Mouse (Mus musculus) midbrain, embryonic 13.5 days (tissue): ENCODE data around the gene Wipi1. TPM values are rescaled to one million over a fixed set of nuclear protein-coding genes. Genes with fewer than 3 reads are reported as not detected.
"Not testable (repeated sequence)": the region's sequence is repeated elsewhere in the genome, so short reads cannot be mapped to it uniquely, and the experiment has no call there.

Source experiments
- ATAC-seq: fragments of 200-750 bp; cut with Nextera tagmentation; 2 replicates; pipeline ENCODE4 v1.8.0; 2017; ENCODE audit warnings: mild to moderate bottlenecking, moderate TSS enrichment, moderate library complexity
- H3K27ac ChIP-seq: fragments of 300-500 bp; sonication (generic); 2 replicates; pipeline ENCODE4 v1.5.1; 2015; ENCODE audit warnings: inconsistent platforms, mild to moderate bottlenecking, moderate library complexity
- H3K27me3 ChIP-seq: fragments of 300-500 bp; sonication (generic); 2 replicates; pipeline ENCODE4 v1.6.1; 2015; ENCODE audit warnings: mild to moderate bottlenecking, inconsistent platforms
- H3K36me3 ChIP-seq: fragments of 300-500 bp; sonication (generic); 2 replicates; pipeline ENCODE4 v1.6.1; 2015; ENCODE audit warnings: mild to moderate bottlenecking, inconsistent platforms
- H3K4me1 ChIP-seq: fragments of 300-500 bp; sonication (generic); replicated peaks from 2 replicates; pipeline ENCODE4 v1.6.1; 2015; ENCODE audit warnings: inconsistent platforms
- H3K4me2 ChIP-seq: fragments of 300-500 bp; sonication (generic); replicated peaks from 2 replicates; pipeline ENCODE4 v1.6.1; 2015; ENCODE audit warnings: moderate library complexity, mild to moderate bottlenecking, inconsistent platforms
- H3K4me3 ChIP-seq: fragments of 300-500 bp; sonication (generic); replicated peaks from 2 replicates; pipeline ENCODE4 v1.5.1; 2015; ENCODE audit warnings: mild to moderate bottlenecking, inconsistent platforms
- H3K9ac ChIP-seq: fragments of 300-500 bp; sonication (generic); replicated peaks from 2 replicates; pipeline ENCODE4 v1.6.1; 2015; ENCODE audit warnings: mild to moderate bottlenecking, inconsistent platforms
- H3K9me3 ChIP-seq: fragments of 300-500 bp; sonication (generic); 2 replicates; pipeline ENCODE4 v1.6.1; 2016; ENCODE audit warnings: mild to moderate bottlenecking, inconsistent platforms
- WGBS: fragments of 180-500 bp; shearing (Covaris S2); methylation state at CpG from one replicate; pipeline ENCODE4 v1.1.7; 2015; 5-methylcytosine and 5-hydroxymethylcytosine counted together
- polyA plus RNA-seq: library from polyadenylated mRNA; unstranded; fragments of >200 nt; fragmentation: Nextera tagmentation; extraction: Ambion mirVana; gene quantifications from 2 replicates; pipeline ENCODE4 v1.2.1, GENCODE M21; 2015

Wipi1 gene
- polyA plus RNA-seq = 12.2 and 12.8 TPM in 2 replicates

DNA sequence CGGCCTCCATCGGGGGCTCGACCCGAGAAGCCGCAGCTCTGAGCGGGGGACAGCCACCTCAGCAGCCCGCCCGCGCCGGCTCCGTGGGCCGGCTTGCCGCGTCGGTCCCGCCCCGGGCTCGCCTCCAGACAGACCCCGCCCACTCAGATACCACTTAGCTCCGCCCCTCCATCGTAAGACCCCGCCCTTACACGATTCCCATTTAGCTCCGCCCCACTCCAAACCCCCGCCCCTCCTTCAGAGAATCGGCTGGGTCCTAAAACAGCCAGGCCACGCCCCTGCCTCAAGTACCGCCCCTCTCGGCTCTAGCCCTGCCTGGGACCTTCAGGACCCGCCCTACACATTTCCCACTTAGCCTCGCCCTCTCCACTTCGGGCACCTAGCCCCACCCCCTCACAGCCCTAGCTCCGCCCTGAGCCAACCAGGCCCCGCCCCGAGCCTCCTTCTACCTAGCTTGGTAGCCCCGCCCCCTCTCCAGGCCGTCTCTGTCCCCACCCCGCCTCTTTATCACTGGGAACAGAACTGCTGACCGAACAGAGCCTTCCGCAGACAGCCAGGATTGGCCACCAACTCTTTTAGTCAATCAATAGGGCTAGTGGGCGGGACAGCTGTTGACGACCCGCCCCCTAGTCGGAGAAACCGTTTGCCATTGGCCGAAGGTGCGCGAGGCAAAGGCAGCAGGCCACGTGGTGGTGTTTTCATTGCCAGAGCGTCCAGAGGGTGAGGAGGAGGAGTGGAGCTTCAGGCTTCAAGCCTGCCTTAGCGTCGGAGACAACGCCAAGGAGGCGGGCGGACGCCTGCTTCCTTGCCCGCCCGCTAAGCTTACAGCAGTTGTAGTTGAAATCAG is at the start of gene Wipi1:
TSS of gene Wipi1 (minus strand) at position 665 of the 847 bp plus-strand sequence.
- Histone ChIP-seq H3K4me1 (peaks cover 15% of the 10 kb centered on the region), H3K9me3 (no peaks in the 10 kb centered on the region), H3K4me2 (peak within 1 kb of the TSS; percentile 84), H3K4me3 (peak within 1 kb of the TSS; percentile 58), H3K9ac (peak within 1 kb of the TSS; percentile 73), H3K27ac (peak within 1 kb of the TSS; percentile 61; the same call in 1 of the 2 replicates), H3K27me3 (0 out of 2 replicates have a peak, but pooled peaks cover 3% of the 10 kb centered on the region), H3K36me3 (no peaks in the 10 kb centered on the region)
- ATAC-seq = peak; percentile 97
- WGBS = under 1% methylated on average over 56 of the region's 58 CpGs

DNA sequence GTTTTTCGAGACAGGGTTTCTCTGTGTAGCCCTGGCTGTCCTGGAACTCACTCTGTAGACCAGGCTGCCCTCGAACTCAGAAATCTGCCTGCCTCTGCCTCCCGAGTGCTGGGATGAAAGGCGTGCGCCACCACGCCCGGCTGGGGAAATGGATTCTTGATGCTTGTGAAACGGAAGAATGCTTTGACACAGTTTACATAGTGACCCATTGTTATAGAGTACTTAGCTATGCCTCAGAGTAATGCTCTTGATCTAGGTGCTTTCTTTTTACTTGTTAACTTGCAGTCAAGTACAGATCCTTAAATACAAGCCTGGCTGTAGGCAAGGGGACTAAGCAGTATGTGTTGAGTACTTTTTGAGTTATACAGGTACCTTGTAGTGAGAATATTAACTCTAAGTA is 48.8 kb upstream of the Wipi1 start:
- H3K9ac ChIP-seq, H3K9me3 ChIP-seq, H3K4me2 ChIP-seq, H3K27ac ChIP-seq, H3K4me1 ChIP-seq, H3K4me3 ChIP-seq, ATAC-seq, H3K27me3 ChIP-seq: not testable (repeated sequence)
- WGBS = 95% methylated on average over 8 of the region's 8 CpGs
- peaks cover 74% of the 10 kb centered on the region for H3K36me3 ChIP-seq

GRCm38 (mm10) chr11:109656232-109656631 is 44.5 kb upstream of the Wipi1 start:
- Histone ChIP-seq H3K36me3 (peaks cover 58% of the 10 kb centered on the region), H3K4me3 (no peak overlapping the region), H3K9me3 (no peaks in the 10 kb centered on the region), H3K27me3 (no peaks in the 10 kb centered on the region), H3K9ac (no peak overlapping the region), H3K27ac (no peak overlapping the region), H3K4me1 (peaks cover 31% of the 10 kb centered on the region), H3K4me2 (no peak overlapping the region)
- ATAC-seq = no peak
- WGBS = 93% methylated on average over 7 of the region's 7 CpGs

GRCm38 (mm10) chr11:109654581-109654980 is 42.8 kb upstream of the Wipi1 start:
- no peak overlapping the region for H3K9ac ChIP-seq
- no peak overlapping the region for H3K4me2 ChIP-seq
- no peak overlapping the region for H3K4me3 ChIP-seq
- ATAC-seq = no peak
- H3K4me1 ChIP-seq = peaks cover 36% of the 10 kb centered on the region
- H3K9me3 ChIP-seq = no peaks in the 10 kb centered on the region
- peaks cover 43% of the 10 kb centered on the region for H3K36me3 ChIP-seq
- no peaks in the 10 kb centered on the region for H3K27me3 ChIP-seq
- 93% methylated on average over 6 of the region's 6 CpGs for WGBS
- no peak overlapping the region for H3K27ac ChIP-seq

DNA sequence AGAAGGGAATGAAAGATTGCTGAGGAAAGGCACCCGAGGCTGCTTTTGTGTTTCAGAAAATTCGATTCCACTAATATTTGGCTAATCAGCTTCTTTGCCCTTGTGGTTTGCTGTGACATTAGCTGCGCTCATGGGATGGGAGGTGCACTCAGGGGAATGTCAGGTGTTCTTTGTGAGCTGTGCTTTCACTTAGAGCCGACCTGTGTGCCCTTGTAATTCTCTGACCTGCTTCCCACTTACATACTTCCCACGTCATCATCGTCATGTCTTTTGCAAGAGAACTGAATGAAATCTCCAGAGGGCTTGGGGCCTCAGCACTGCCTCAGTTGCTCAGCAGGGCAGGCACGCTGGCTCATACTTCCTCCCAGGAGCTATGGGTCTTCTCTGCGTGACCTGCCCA is 41.4 kb upstream of the Wipi1 start:
- 0 out of 2 replicates have a peak overlapping the region, but pooled peaks have one; percentile 5 for H3K27ac ChIP-seq
- H3K9me3 ChIP-seq = no peaks in the 10 kb centered on the region
- WGBS = 73% methylated on average over 8 of the region's 8 CpGs
- H3K9ac ChIP-seq = peak overlapping the region; percentile 97
- H3K27me3 ChIP-seq = no peaks in the 10 kb centered on the region
- peaks cover 38% of the 10 kb centered on the region for H3K36me3 ChIP-seq
- peak overlapping the region; percentile 88 for H3K4me2 ChIP-seq
- H3K4me1 ChIP-seq = peaks cover 49% of the 10 kb centered on the region
- ATAC-seq = no peak
- peak overlapping the region; percentile 97 for H3K4me3 ChIP-seq

DNA sequence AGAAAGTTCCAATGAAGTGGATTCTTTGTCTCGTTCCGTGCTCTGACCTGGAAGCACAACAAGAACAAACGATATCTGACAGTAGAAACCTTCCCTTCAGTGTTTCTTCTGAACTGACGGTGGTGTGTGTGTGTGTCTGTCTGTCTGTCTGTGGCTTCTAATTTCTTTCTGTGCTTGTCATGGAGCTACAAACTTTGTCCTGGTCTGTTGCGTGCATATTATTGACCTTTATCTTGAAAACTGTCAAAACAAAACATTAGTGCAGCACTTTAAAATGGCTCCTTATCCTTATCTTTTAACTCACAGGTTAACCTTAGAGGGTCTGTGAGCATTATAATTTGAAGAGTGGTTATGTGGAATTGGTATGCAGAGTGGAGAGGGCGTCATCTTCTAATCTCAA is 40.7 kb upstream of the Wipi1 start:
- Histone ChIP-seq H3K4me2 (peak overlapping the region; percentile 88), H3K4me3 (peak overlapping the region; percentile 97), H3K27me3 (no peaks in the 10 kb centered on the region), H3K4me1 (peaks cover 54% of the 10 kb centered on the region), H3K9me3 (no peaks in the 10 kb centered on the region), H3K36me3 (peaks cover 38% of the 10 kb centered on the region), H3K9ac (peak overlapping the region; percentile 97), H3K27ac (no peak overlapping the region)
- ATAC-seq = no peak
- 56% methylated on average over 6 of the region's 6 CpGs for WGBS

DNA sequence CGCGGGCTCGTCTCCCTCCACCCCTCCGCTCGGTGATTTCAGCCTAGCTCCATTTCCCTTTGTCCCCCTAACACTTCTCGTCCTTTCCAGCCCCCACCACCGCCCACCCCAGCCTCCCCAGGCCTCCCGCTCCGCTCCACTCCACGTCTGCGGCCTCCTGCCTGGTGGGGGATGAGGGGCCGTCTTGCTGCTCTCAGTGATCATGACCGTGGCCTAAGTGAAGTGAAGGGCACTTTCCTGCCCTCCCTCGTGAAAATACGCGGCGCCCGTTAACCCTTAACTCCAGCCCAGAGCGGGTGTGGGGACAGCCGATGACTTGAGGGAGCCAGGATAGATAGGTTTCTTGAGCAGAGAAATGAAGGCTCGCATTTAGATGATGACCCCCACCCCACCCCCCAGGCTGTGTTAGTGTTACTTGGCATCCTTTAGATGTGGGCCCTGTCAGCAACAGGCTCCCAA is 39.8 kb upstream of the Wipi1 start:
- under 1% methylated on average over 21 of the region's 21 CpGs for WGBS
- peak overlapping the region; percentile 97 for H3K9ac ChIP-seq
- H3K9me3 ChIP-seq = no peaks in the 10 kb centered on the region
- 0 out of 2 replicates have a peak, but pooled peaks have one; percentile 0 for ATAC-seq
- H3K27me3 ChIP-seq = no peaks in the 10 kb centered on the region
- peaks cover 31% of the 10 kb centered on the region for H3K36me3 ChIP-seq
- H3K4me3 ChIP-seq = peak overlapping the region; percentile 97
- peaks cover 50% of the 10 kb centered on the region for H3K4me1 ChIP-seq
- peak overlapping the region; percentile 88 for H3K4me2 ChIP-seq
- H3K27ac ChIP-seq = peak overlapping the region; percentile 98

DNA sequence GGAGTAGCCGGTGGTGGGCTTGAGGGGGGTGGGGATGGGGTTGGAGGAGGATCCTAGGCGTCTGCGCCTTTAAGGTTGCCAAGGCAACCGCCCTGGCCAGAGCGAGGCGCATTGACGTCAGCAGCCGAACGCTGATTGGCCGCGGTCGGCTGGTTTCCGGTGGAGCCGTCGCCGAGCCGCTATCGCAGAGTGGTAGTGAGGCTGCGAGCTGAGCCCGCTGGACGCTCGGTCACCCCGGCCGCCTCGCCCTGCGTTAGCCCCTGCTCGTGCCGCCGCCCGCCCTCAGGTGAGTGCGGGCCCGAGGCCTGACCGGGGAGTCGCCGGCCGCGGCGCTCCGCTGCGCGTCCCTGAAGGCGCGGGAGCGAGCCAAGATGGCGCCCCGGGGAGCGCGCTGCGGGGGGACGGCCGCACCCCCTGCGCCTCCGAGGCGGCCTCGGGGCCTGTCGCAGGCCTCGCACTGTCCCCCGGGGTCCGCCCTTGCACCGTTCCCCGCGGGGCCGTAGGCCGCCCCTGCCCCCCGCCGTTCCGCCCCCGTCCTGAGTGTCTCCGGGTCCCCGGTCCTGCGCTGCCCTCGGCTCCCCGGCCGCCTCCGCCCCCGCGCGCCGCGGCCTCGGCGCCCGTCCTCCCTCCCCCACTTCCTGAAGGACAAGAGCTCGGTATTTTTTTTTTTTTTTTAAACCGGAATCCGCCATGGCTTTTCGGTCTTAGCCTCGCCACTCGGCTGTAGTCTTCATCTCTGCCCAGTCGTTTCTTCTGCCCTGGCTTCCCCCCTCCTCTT is 39.2 kb upstream of the Wipi1 start:
- H3K4me1 ChIP-seq = peaks cover 49% of the 10 kb centered on the region
- H3K27me3 ChIP-seq = no peaks in the 10 kb centered on the region
- H3K9me3 ChIP-seq = no peaks in the 10 kb centered on the region
- H3K36me3 ChIP-seq = peaks cover 26% of the 10 kb centered on the region
- H3K9ac ChIP-seq = peak overlapping the region; percentile 97
- H3K4me2 ChIP-seq = peak overlapping the region; percentile 88
- H3K27ac ChIP-seq = peak overlapping the region; percentile 98
- 1% methylated on average over 85 of the region's 90 CpGs for WGBS
- peak; percentile 95 for ATAC-seq
- peak overlapping the region; percentile 97 for H3K4me3 ChIP-seq

DNA sequence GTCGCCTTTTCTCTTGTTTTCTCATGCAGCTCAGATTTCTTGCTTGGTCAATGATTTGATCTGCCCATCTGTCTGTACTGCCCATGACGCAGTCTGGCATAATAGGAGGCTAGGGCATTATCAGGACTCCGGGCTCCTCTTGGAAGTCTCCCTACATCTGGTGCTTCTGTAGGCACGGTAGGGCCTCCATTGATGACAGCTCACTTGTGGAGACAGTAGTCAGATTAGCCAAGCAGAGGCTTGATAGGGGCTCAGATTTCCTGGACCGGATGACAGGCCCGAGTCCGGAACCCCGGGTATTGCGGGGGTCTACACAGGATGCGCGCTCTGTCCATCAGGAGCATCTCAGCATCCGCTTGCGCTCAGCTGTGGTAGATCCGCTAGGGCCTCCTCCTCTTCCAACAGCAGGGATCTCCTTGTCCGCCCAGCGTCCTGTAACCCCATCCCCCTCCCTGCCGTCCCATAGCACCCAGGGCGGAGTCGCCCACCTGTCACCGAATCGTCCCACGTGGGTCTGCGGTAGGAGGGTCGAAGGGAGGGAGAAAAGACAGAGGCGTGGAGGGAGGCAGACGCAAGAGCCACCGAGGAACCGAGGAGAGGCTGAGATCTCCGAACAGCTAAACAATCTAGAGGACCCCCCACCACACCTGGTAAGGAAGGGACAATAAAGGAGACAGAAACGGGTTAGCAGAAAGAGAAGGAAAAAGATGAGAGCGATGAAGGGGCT is 38.4 kb upstream of the Wipi1 start:
- H3K27me3 ChIP-seq = no peaks in the 10 kb centered on the region
- 1% methylated on average over 31 of the region's 31 CpGs for WGBS
- peak overlapping the region; percentile 97 for H3K4me3 ChIP-seq
- peak; percentile 87 for ATAC-seq
- H3K4me1 ChIP-seq = peaks cover 49% of the 10 kb centered on the region
- peak overlapping the region; percentile 97 for H3K9ac ChIP-seq
- peaks cover 18% of the 10 kb centered on the region for H3K36me3 ChIP-seq
- H3K27ac ChIP-seq = peak overlapping the region; percentile 98
- H3K9me3 ChIP-seq = no peaks in the 10 kb centered on the region
- peak overlapping the region; percentile 88 for H3K4me2 ChIP-seq

GRCm38 (mm10) chr11:109649206-109649605 is 37.4 kb upstream of the Wipi1 start, which contains the start of gene Prkar1a:
Gene Prkar1a, plus strand, starts transcription at chr11:109649405.
- peak within 1 kb of the TSS; percentile 88 for H3K4me2 ChIP-seq
- H3K4me3 ChIP-seq = peak within 1 kb of the TSS; percentile 97
- H3K36me3 ChIP-seq = peaks cover 11% of the 10 kb centered on the region
- WGBS = 31% methylated on average over 8 of the region's 8 CpGs
- H3K9ac ChIP-seq = peak within 1 kb of the TSS; percentile 97
- H3K4me1 ChIP-seq = peaks cover 49% of the 10 kb centered on the region
- H3K27ac ChIP-seq = peak within 1 kb of the TSS; percentile 98
- H3K9me3 ChIP-seq = no peaks in the 10 kb centered on the region
- no peaks in the 10 kb centered on the region for H3K27me3 ChIP-seq
- no peak for ATAC-seq

- 50% methylated on average over 7 of the region's 7 CpGs for WGBS
These were observed 36.7 kb upstream of the Wipi1 start for GRCm38 (mm10) chr11:109648510-109648909.

More at GRCm38 (mm10) chr11:109648510-109648909, 36.7 kb upstream of the Wipi1 start:
- Histone ChIP-seq H3K36me3 (peaks cover 4% of the 10 kb centered on the region), H3K4me2 (peak overlapping the region; percentile 88), H3K4me3 (no peak overlapping the region), H3K27ac (peak overlapping the region; percentile 98), H3K4me1 (peaks cover 43% of the 10 kb centered on the region), H3K9ac (0 out of 2 replicates have a peak overlapping the region, but pooled peaks have one; percentile 15), H3K27me3 (no peaks in the 10 kb centered on the region), H3K9me3 (no peaks in the 10 kb centered on the region)
- no peak for ATAC-seq
